Mouse (Mus musculus): ENCODE results near the gene Cfap43. TPM values are rescaled to one million over a fixed set of nuclear protein-coding genes. Genes with fewer than 3 reads are reported as not detected.

Gene Cfap43
- total and polyA plus RNA-seq, 2 experiments, result not detected

GRCm38 (mm10) chr19:47939361-47939760 is 20.3 kb upstream of the Cfap43 start:
- WGBS, result 76% methylated on average over 6 of the region's 6 CpGs
- DNase-seq (ENCODE audit: extremely low read depth, low read depth, low spot score), result no peak

DNA sequence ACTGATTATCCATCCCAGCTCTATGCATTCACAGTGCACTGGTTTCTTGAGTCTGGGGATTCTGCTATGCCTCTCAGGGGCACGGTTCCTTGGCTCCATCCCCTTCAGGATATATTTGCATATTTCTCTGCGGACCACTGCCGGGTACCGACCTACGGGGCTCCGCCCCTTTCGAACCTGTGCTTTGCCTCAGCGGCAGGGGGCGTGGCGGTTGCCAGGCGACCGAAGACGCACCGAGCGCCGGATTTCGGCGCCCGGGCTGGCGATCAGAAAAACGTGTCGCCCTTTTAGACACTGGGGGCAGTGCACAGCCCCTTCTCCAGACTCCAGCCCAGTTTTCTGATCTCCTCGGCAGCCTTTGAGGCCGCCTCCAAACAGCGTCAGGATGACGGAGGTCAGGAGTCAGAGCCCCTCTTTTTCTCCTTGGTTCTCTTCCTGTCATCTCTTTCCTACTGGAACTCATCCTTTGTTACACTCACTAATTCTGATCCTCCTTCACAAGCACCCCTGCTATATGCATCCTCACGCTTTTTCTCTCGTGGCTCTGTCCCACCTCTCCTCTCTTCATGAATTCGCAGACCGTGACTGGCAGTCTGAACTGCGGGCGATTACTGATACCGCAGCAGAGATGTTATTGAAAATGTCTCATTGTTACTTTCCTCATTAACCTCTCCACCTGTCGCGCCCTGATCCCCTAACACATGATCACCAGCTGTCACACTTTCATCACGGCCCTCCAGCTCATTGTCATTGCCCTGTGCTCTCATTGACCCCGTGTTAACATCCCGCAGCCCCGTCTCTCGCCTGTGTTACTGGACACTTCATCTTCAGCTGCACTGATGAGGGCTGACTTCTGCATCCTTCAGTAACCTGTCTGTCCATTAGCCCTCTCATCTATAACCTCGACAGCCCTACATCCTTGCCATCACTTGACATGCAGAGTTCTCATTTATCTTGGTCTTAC is 18.6 kb upstream of the Cfap43 start, which contains the start of gene Cfap58:
Gene Cfap58, plus strand, starts transcription at position 233 of the 964 bp plus-strand sequence.
- 10% methylated on average over 41 of the region's 41 CpGs for WGBS
- H3K27ac ChIP-seq (replicated peaks; ENCODE audit: insufficient read depth, low read depth, low read length), result no peak within 1 kb of the TSS

More at GRCm38 (mm10) chr19:47939361-47939760, 20.3 kb upstream of the Cfap43 start:
- Histone ChIP-seq H3K36me3 (ENCODE audit: control insufficient read depth, insufficient read depth, low read length) (no peaks in the 10 kb centered on the region), H3K9ac (ENCODE audit: low read depth, low read length) (no peak overlapping the region), H3K79me2 (ENCODE audit: control insufficient read depth, insufficient read depth, low read length) (no peaks in the 10 kb centered on the region), H3K27ac (replicated peaks; ENCODE audit: insufficient read depth, low read depth, low read length) (no peak overlapping the region), H3K4me3 (ENCODE audit: insufficient read depth, low read depth, low read length) (no peak overlapping the region), H3K27me3 (ENCODE audit: control insufficient read depth, insufficient read depth, low read length) (peaks cover 3% of the 10 kb centered on the region; the same call in 1 of the 2 replicates), H3K4me1 (ENCODE audit: control insufficient read depth, insufficient read depth, low read length) (peaks cover 3% of the 10 kb centered on the region; the same call in 1 of the 2 replicates)
- TF ChIP-seq POLR2A (IDR thresholded peaks at IDR 0.05; ENCODE audit: extremely low read depth, insufficient read depth, low read length) (no peak), CTCF (IDR thresholded peaks at IDR 0.05; ENCODE audit: low read depth, low read length) (no peak)

GRCm38 (mm10) chr19:47936938-47937337 is 17.9 kb upstream of the Cfap43 start:
- Histone ChIP-seq H3K4me3 (ENCODE audit: insufficient read depth, low read depth, low read length) (no peak overlapping the region), H3K4me1 (ENCODE audit: control insufficient read depth, insufficient read depth, low read length) (peaks cover 3% of the 10 kb centered on the region; the same call in 1 of the 2 replicates), H3K36me3 (ENCODE audit: control insufficient read depth, insufficient read depth, low read length) (no peaks in the 10 kb centered on the region), H3K27ac (replicated peaks; ENCODE audit: insufficient read depth, low read depth, low read length) (no peak overlapping the region), H3K27me3 (ENCODE audit: control insufficient read depth, insufficient read depth, low read length) (peaks cover 3% of the 10 kb centered on the region; the same call in 1 of the 2 replicates), H3K79me2 (ENCODE audit: control insufficient read depth, insufficient read depth, low read length) (no peaks in the 10 kb centered on the region), H3K9ac (ENCODE audit: low read depth, low read length) (no peak overlapping the region)
- TF ChIP-seq CTCF (IDR thresholded peaks at IDR 0.05; ENCODE audit: low read depth, low read length) (no peak), POLR2A (IDR thresholded peaks at IDR 0.05; ENCODE audit: extremely low read depth, insufficient read depth, low read length) (no peak)
- 67% methylated on average over 9 of the region's 9 CpGs for WGBS
- no peak for DNase-seq (ENCODE audit: extremely low read depth, low read depth, low spot score)

More for the DNA sequence above, 18.6 kb upstream of the Cfap43 start, which contains the start of gene Cfap58:
- no peak for DNase-seq (ENCODE audit: extremely low read depth, low read depth, low spot score)
- Histone ChIP-seq H3K4me3 (ENCODE audit: insufficient read depth, low read depth, low read length) (peak within 1 kb of the TSS; percentile 31), H3K27me3 (ENCODE audit: control insufficient read depth, insufficient read depth, low read length) (peaks cover 3% of the 10 kb centered on the region; the same call in 1 of the 2 replicates), H3K4me1 (ENCODE audit: control insufficient read depth, insufficient read depth, low read length) (peaks cover 3% of the 10 kb centered on the region; the same call in 1 of the 2 replicates), H3K9ac (ENCODE audit: low read depth, low read length) (no peak within 1 kb of the TSS), H3K79me2 (ENCODE audit: control insufficient read depth, insufficient read depth, low read length) (no peaks in the 10 kb centered on the region), H3K36me3 (ENCODE audit: control insufficient read depth, insufficient read depth, low read length) (no peaks in the 10 kb centered on the region)
- TF ChIP-seq CTCF (IDR thresholded peaks at IDR 0.05; ENCODE audit: low read depth, low read length) (no peak), POLR2A (IDR thresholded peaks at IDR 0.05; ENCODE audit: extremely low read depth, insufficient read depth, low read length) (no peak)

DNA sequence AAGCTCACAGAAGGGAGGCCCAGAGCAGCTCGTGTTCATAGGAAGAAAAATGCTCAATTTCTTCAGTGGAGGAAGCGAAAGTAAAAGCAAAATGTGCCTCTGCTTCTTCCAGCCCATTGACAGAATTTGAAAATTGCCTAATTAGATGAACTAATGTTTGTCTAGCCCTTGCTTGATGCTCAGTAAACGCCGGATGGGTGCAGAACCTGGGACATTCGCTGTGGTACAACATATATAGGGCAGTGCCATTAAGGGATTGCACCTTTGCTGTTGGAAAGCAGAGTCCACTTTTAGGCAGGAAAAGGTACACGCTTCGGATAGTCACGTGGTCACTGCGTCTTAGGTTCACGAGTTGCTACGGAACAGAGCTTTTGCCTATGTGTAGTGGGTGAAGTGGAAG is 17.4 kb upstream of the Cfap43 start:
- Histone ChIP-seq H3K27ac (replicated peaks; ENCODE audit: insufficient read depth, low read depth, low read length) (no peak overlapping the region), H3K9ac (ENCODE audit: low read depth, low read length) (no peak overlapping the region)
- DNase-seq (ENCODE audit: extremely low read depth, low read depth, low spot score), result peak; percentile 12

DNA sequence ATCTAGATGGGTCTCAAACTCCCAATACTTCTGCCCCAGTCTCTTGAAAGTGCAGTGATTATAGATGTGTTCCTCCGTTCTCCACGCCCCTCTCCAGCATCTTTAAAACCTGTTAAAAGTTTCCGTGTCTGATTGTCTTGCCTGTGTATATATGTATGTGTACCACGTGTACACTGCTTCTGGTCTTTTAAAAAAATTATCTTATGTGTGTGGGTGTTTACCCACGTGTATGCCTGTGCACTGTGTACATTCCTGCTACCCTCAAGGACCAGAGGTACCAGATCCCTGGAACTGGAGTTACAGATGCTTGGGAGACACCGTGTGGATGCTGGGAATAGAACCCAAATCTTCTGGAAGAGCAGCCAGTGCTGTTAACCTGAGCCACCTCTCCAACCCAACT is 16.4 kb upstream of the Cfap43 start:
- Histone ChIP-seq H3K27ac (replicated peaks; ENCODE audit: insufficient read depth, low read depth, low read length) (no peak overlapping the region), H3K27me3 (ENCODE audit: control insufficient read depth, insufficient read depth, low read length) (peaks cover 3% of the 10 kb centered on the region; the same call in 1 of the 2 replicates), H3K4me1 (ENCODE audit: control insufficient read depth, insufficient read depth, low read length) (peaks cover 3% of the 10 kb centered on the region; the same call in 1 of the 2 replicates), H3K4me3 (ENCODE audit: insufficient read depth, low read depth, low read length) (no peak overlapping the region), H3K36me3 (ENCODE audit: control insufficient read depth, insufficient read depth, low read length) (no peaks in the 10 kb centered on the region), H3K9ac (ENCODE audit: low read depth, low read length) (no peak overlapping the region), H3K79me2 (ENCODE audit: control insufficient read depth, insufficient read depth, low read length) (no peaks in the 10 kb centered on the region)
- WGBS, result 78% methylated on average over 6 of the region's 6 CpGs
- no peak for DNase-seq (ENCODE audit: extremely low read depth, low read depth, low spot score)
- TF ChIP-seq CTCF (IDR thresholded peaks at IDR 0.05; ENCODE audit: low read depth, low read length) (no peak), POLR2A (IDR thresholded peaks at IDR 0.05; ENCODE audit: extremely low read depth, insufficient read depth, low read length) (no peak)

More for the DNA sequence above, 17.4 kb upstream of the Cfap43 start:
- H3K4me3 ChIP-seq (ENCODE audit: insufficient read depth, low read depth, low read length), result no peak overlapping the region
- no peaks in the 10 kb centered on the region for H3K79me2 ChIP-seq (ENCODE audit: control insufficient read depth, insufficient read depth, low read length)
- WGBS, result 72% methylated on average over 11 of the region's 11 CpGs
- TF ChIP-seq POLR2A (IDR thresholded peaks at IDR 0.05; ENCODE audit: extremely low read depth, insufficient read depth, low read length) (no peak), CTCF (IDR thresholded peaks at IDR 0.05; ENCODE audit: low read depth, low read length) (no peak)
- peaks cover 3% of the 10 kb centered on the region; the same call in 1 of the 2 replicates for H3K4me1 ChIP-seq (ENCODE audit: control insufficient read depth, insufficient read depth, low read length)
- no peaks in the 10 kb centered on the region for H3K36me3 ChIP-seq (ENCODE audit: control insufficient read depth, insufficient read depth, low read length)
- H3K27me3 ChIP-seq (ENCODE audit: control insufficient read depth, insufficient read depth, low read length), result peaks cover 3% of the 10 kb centered on the region; the same call in 1 of the 2 replicates

Measured in liver, adult 2 months (tissue).